Comparison of ENCODE assay signal across 13 mouse cellular contexts in genomic region chr4:45753211-45753809, GRCm38 (mm10). TPM values are rescaled to one million over a fixed set of nuclear protein-coding genes. Genes with fewer than 3 reads are reported as not detected.
A peak's percentile ranks its signal among the peaks of the same experiment; 100 is the strongest.
DNase-seq lines count a peak whose midpoint lies in the region; ATAC-seq and TF ChIP-seq lines count a peak whose summit lies in the region.
"Had no signal": no experiment of that assay in that cellular context is flagged by ENCODE, and none has a peak within 500 bp of the region (broad histone marks: within the 10 kb centered on the region; RNA-seq: fewer than 3 reads in every experiment).

No protein-coding gene starts in this region.

- H3K27me3 ChIP-seq in hindbrain, postnatal 0 days (ENCODE audit: insufficient read depth, low read length): no peaks in the 10 kb centered on the region
- no peaks in the 10 kb centered on the region for H3K27me3 ChIP-seq in hindbrain, embryonic 11.5 days (ENCODE audit: control insufficient read depth, insufficient read depth, low read length)
- H3K27me3 ChIP-seq in midbrain, embryonic 10.5 days (ENCODE audit: low read depth, poor library complexity, severe bottlenecking): peaks cover 97% of the 10 kb centered on the region
- H3K27me3 ChIP-seq in midbrain, embryonic 14.5 days (ENCODE audit: control insufficient read depth, insufficient read depth, low read length): peaks cover 3% of the 10 kb centered on the region; the same call in 1 of the 2 replicates
- H3K27me3 ChIP-seq in heart, postnatal 0 days (ENCODE audit: control insufficient read depth, insufficient read depth, low read length): no peaks in the 10 kb centered on the region
- H3K27me3 ChIP-seq: neural tube, embryonic 12.5 days had no signal

- 33% methylated on average over 6 of the region's 6 CpGs for WGBS in hindbrain, postnatal 0 days
- 46% methylated on average over 6 of the region's 6 CpGs for WGBS in hindbrain, embryonic 11.5 days
- WGBS in midbrain, embryonic 10.5 days: 54% methylated on average over 6 of the region's 6 CpGs
- WGBS in midbrain, embryonic 14.5 days: 38% methylated on average over 6 of the region's 6 CpGs
- WGBS in heart, postnatal 0 days: 30% methylated on average over 6 of the region's 6 CpGs

- peaks cover 23% of the 10 kb centered on the region for H3K4me1 ChIP-seq in hindbrain, postnatal 0 days (ENCODE audit: insufficient read depth, low read length)
- H3K4me1 ChIP-seq in hindbrain, embryonic 11.5 days (replicated peaks; ENCODE audit: control insufficient read depth, insufficient read depth, low read length): no peaks in the 10 kb centered on the region; the same call in 1 of the 2 replicates
- peaks cover 39% of the 10 kb centered on the region for H3K4me1 ChIP-seq in midbrain, embryonic 10.5 days
- H3K4me1 ChIP-seq in midbrain, embryonic 14.5 days (ENCODE audit: control insufficient read depth, insufficient read depth, low read length): peaks cover 19% of the 10 kb centered on the region
- H3K4me1 ChIP-seq in heart, postnatal 0 days (ENCODE audit: control insufficient read depth, insufficient read depth): peaks cover 14% of the 10 kb centered on the region; the same call in 1 of the 2 replicates

- TF ChIP-seq EP300 in heart, postnatal 0 days (IDR thresholded peaks at IDR 0.05; ENCODE audit: low read depth): no peak

- H3K9ac ChIP-seq in hindbrain, postnatal 0 days (replicated peaks; ENCODE audit: low read length): no peak overlapping the region
- H3K9ac ChIP-seq in hindbrain, embryonic 11.5 days (ENCODE audit: low read depth, low read length): no peak overlapping the region
- H3K9ac ChIP-seq in midbrain, embryonic 14.5 days (replicated peaks; ENCODE audit: low read length): no peak overlapping the region
- no peak overlapping the region for H3K9ac ChIP-seq in heart, postnatal 0 days (replicated peaks; ENCODE audit: low read depth, low read length)
- H3K9ac ChIP-seq: limb, embryonic 13.5 days; neural tube, embryonic 12.5 days had no signal

- no peak for TF ChIP-seq CTCF in hindbrain, postnatal 0 days (IDR thresholded peaks at IDR 0.05; ENCODE audit: low read depth)
- no peak for TF ChIP-seq CTCF in heart, postnatal 0 days (IDR thresholded peaks at IDR 0.05; ENCODE audit: low read depth)

- no peaks in the 10 kb centered on the region for H3K36me3 ChIP-seq in hindbrain, postnatal 0 days (ENCODE audit: insufficient read depth, low read length)
- H3K36me3 ChIP-seq in hindbrain, embryonic 11.5 days (ENCODE audit: control insufficient read depth, insufficient read depth, low read length): no peaks in the 10 kb centered on the region
- H3K36me3 ChIP-seq in midbrain, embryonic 10.5 days: no peaks in the 10 kb centered on the region
- no peaks in the 10 kb centered on the region for H3K36me3 ChIP-seq in midbrain, embryonic 14.5 days (ENCODE audit: control insufficient read depth, insufficient read depth, low read length)
- H3K36me3 ChIP-seq in heart, postnatal 0 days (replicated peaks; ENCODE audit: control insufficient read depth, insufficient read depth, low read length): no peaks in the 10 kb centered on the region
- H3K36me3 ChIP-seq: limb, embryonic 13.5 days; neural tube, embryonic 12.5 days had no signal

- H3K27ac ChIP-seq in hindbrain, postnatal 0 days: no peak overlapping the region
- H3K27ac ChIP-seq in hindbrain, embryonic 11.5 days (ENCODE audit: low read depth, low read length): no peak overlapping the region
- H3K27ac ChIP-seq in midbrain, embryonic 10.5 days (replicated peaks): 0 out of 2 replicates have a peak overlapping the region, but pooled peaks have one; percentile 10
- no peak overlapping the region for H3K27ac ChIP-seq in midbrain, embryonic 14.5 days (replicated peaks; ENCODE audit: low read depth, low read length)
- H3K27ac ChIP-seq in heart, postnatal 0 days (ENCODE audit: low read depth): peak overlapping the region; percentile 14
- H3K27ac ChIP-seq: limb, embryonic 13.5 days; neural tube, embryonic 12.5 days had no signal

- peak; percentile 49 for DNase-seq in hindbrain, postnatal 0 days (ENCODE audit: low spot score)
- DNase-seq in hindbrain, embryonic 11.5 days (ENCODE audit: low spot score): no peak
- DNase-seq in midbrain, embryonic 10.5 days (ENCODE audit: low spot score): no peak
- DNase-seq in midbrain, embryonic 14.5 days: no peak
- DNase-seq in heart, postnatal 0 days (ENCODE audit: low spot score): no peak
- no peak for DNase-seq in adrenal gland, adult 2 months
- DNase-seq in gastrocnemius, postnatal 25 days: no peak
- DNase-seq: cerebellum, adult 8-10 months; kidney, adult 11 months; retina, postnatal 1 day; thymus, postnatal 4 days had no signal

- no peaks in the 10 kb centered on the region for H3K9me3 ChIP-seq in hindbrain, postnatal 0 days (ENCODE audit: low read length)
- no peaks in the 10 kb centered on the region for H3K9me3 ChIP-seq in hindbrain, embryonic 11.5 days (ENCODE audit: control insufficient read depth, low read length)
- H3K9me3 ChIP-seq in midbrain, embryonic 10.5 days (replicated peaks): no peaks in the 10 kb centered on the region
- no peaks in the 10 kb centered on the region for H3K9me3 ChIP-seq in midbrain, embryonic 14.5 days (ENCODE audit: control insufficient read depth, low read length)
- H3K9me3 ChIP-seq in heart, postnatal 0 days (replicated peaks; ENCODE audit: control insufficient read depth, low read length): no peaks in the 10 kb centered on the region
- H3K9me3 ChIP-seq: limb, embryonic 13.5 days; neural tube, embryonic 12.5 days had no signal

- no peak overlapping the region for H3K4me3 ChIP-seq in hindbrain, postnatal 0 days (ENCODE audit: low read length)
- H3K4me3 ChIP-seq in hindbrain, embryonic 11.5 days (ENCODE audit: low read depth, low read length): no peak overlapping the region
- H3K4me3 ChIP-seq in midbrain, embryonic 10.5 days: no peak overlapping the region
- no peak overlapping the region for H3K4me3 ChIP-seq in midbrain, embryonic 14.5 days (replicated peaks; ENCODE audit: low read depth, low read length)
- no peak overlapping the region for H3K4me3 ChIP-seq in heart, postnatal 0 days (ENCODE audit: low read depth, low read length)
- H3K4me3 ChIP-seq: limb, embryonic 13.5 days; neural tube, embryonic 12.5 days had no signal

- peak; percentile 33; the same call in 1 of the 2 replicates for ATAC-seq in hindbrain, postnatal 0 days
- no peak for ATAC-seq in hindbrain, embryonic 11.5 days (ENCODE audit: low FRiP score)
- no peak; the same call in 1 of the 2 replicates for ATAC-seq in midbrain, embryonic 14.5 days (ENCODE audit: low FRiP score, low TSS enrichment)
- peak; percentile 72 for ATAC-seq in heart, postnatal 0 days (ENCODE audit: insufficient read depth, low read depth)

- no peak overlapping the region for H3K4me2 ChIP-seq in hindbrain, postnatal 0 days (ENCODE audit: low read depth, low read length)
- H3K4me2 ChIP-seq in hindbrain, embryonic 11.5 days (replicated peaks; ENCODE audit: low read depth, low read length): no peak overlapping the region
- H3K4me2 ChIP-seq in midbrain, embryonic 14.5 days (ENCODE audit: low read length): no peak overlapping the region
- no peak overlapping the region for H3K4me2 ChIP-seq in heart, postnatal 0 days (ENCODE audit: low read depth, low read length)
- H3K4me2 ChIP-seq: limb, embryonic 13.5 days; neural tube, embryonic 12.5 days had no signal

RNA-seq across cellular contexts. Expression of gene Aldh1b1, which starts 45.5 kb away (rescaled TPM):
- total RNA-seq in hindbrain, postnatal 0 days (2014; rRNA removed): 23.0 and 24.4 TPM in 2 replicates
- polyA plus RNA-seq in hindbrain, postnatal 0 days (2015; fragmentation: Nextera tagmentation; extraction: Ambion mirVana): 18.8 TPM in 2 replicates
- polyA plus RNA-seq in hindbrain, embryonic 11.5 days (2014; fragmentation: Nextera tagmentation; extraction: Ambion mirVana): 4.5 and 6.0 TPM in 2 replicates
- 4.6 and 5.1 TPM in 2 replicates for polyA plus RNA-seq in midbrain, embryonic 10.5 days (2016; fragmentation: Nextera tagmentation; extraction: Ambion mirVana)
- 14.7 and 15.2 TPM in 2 replicates for polyA plus RNA-seq in midbrain, embryonic 14.5 days (2014; fragmentation: Nextera tagmentation; extraction: Ambion mirVana)
- 238 and 284 TPM in 2 replicates for total RNA-seq in heart, postnatal 0 days (2014; rRNA removed; ENCODE audit: low replicate concordance)
- polyA plus RNA-seq in heart, postnatal 0 days (2015; fragmentation: Nextera tagmentation; extraction: Ambion mirVana): 200 and 211 TPM in 2 replicates
- total RNA-seq in adrenal gland, adult 2 months (2021): 10 to 100 TPM; 27.3 to 31.5 TPM
- 30.6 and 31.8 TPM in 2 replicates for polyA plus RNA-seq in adrenal gland, adult 2 months (2012; rRNA removed)
- under 1 TPM; 0.51 to 0.77 TPM for total RNA-seq in gastrocnemius, postnatal 25 days (2021)

Comparison
In these comparisons a context has a peak if more than half of its experiments do, and no peak if none do; other contexts are left out.
1. ATAC-seq: peak in hindbrain, postnatal 0 days (single experiment) and heart, postnatal 0 days (single experiment); none in hindbrain, embryonic 11.5 days (single experiment) and midbrain, embryonic 14.5 days (single experiment).
2. H3K27ac ChIP-seq: peak in midbrain, embryonic 10.5 days (single experiment) and heart, postnatal 0 days (single experiment); none in hindbrain, postnatal 0 days (single experiment), hindbrain, embryonic 11.5 days (single experiment) and midbrain, embryonic 14.5 days (single experiment).